Mouse (Mus musculus): Measurements from ENCODE around the gene Trak1. TPM values are rescaled to one million over a fixed set of nuclear protein-coding genes. Genes with fewer than 3 reads are reported as not detected.

The Trak1 gene
- polyA plus RNA-seq, 1 experiment from 2014 or later, result 20.8 TPM

- DNase-seq (no peak), ATAC-seq (ENCODE audit: insufficient read depth) (no peak)
- H3K27me3 ChIP-seq (ENCODE audit: insufficient read depth, low read length), result no peaks in the 10 kb centered on the region
- TF ChIP-seq CTCF (IDR thresholded peaks at IDR 0.05; ENCODE audit: low read depth), result no peak
- H3K4me3 ChIP-seq (ENCODE audit: low read depth, low read length), result no peak overlapping the region
- no peaks in the 10 kb centered on the region for H3K36me3 ChIP-seq (ENCODE audit: insufficient read depth)
- no peak overlapping the region for H3K4me2 ChIP-seq
- H3K9me3 ChIP-seq (ENCODE audit: low read depth, low read length), result no peaks in the 10 kb centered on the region
- 81% methylated on average over 12 of the region's 12 CpGs for WGBS
- no peak overlapping the region for H3K27ac ChIP-seq (ENCODE audit: low read depth)
- no peak overlapping the region for H3K9ac ChIP-seq
- H3K4me1 ChIP-seq (ENCODE audit: insufficient read depth), result no peaks in the 10 kb centered on the region
These were observed 116.9 kb downstream of the Trak1 start for GRCm38 (mm10) chr9:121414237-121414636.

GRCm38 (mm10) chr9:121415626-121416241, 118.4 kb downstream of the Trak1 start:
- H3K9ac ChIP-seq, result no peak overlapping the region
- TF ChIP-seq CTCF (IDR thresholded peaks at IDR 0.05; ENCODE audit: low read depth), result no peak
- DNase-seq (peak; percentile 75), ATAC-seq (ENCODE audit: insufficient read depth) (peak; percentile 97)
- no peaks in the 10 kb centered on the region for H3K27me3 ChIP-seq (ENCODE audit: insufficient read depth, low read length)
- peak overlapping the region; percentile 15; the same call in 1 of the 2 replicates for H3K4me3 ChIP-seq (ENCODE audit: low read depth, low read length)
- H3K4me2 ChIP-seq, result peak overlapping the region; percentile 44
- H3K36me3 ChIP-seq (ENCODE audit: insufficient read depth), result no peaks in the 10 kb centered on the region
- H3K4me1 ChIP-seq (ENCODE audit: insufficient read depth), result no peaks in the 10 kb centered on the region
- no peaks in the 10 kb centered on the region for H3K9me3 ChIP-seq (ENCODE audit: low read depth, low read length)
- peak overlapping the region; percentile 36 for H3K27ac ChIP-seq (ENCODE audit: low read depth)
- WGBS, result 61% methylated on average over 19 of the region's 19 CpGs

GRCm38 (mm10) chr9:121416460-121416859, 119.2 kb downstream of the Trak1 start:
- Histone ChIP-seq H3K9me3 (ENCODE audit: low read depth, low read length) (no peaks in the 10 kb centered on the region), H3K27ac (ENCODE audit: low read depth) (no peak overlapping the region), H3K27me3 (ENCODE audit: insufficient read depth, low read length) (no peaks in the 10 kb centered on the region), H3K36me3 (ENCODE audit: insufficient read depth) (no peaks in the 10 kb centered on the region), H3K4me1 (ENCODE audit: insufficient read depth) (peaks cover 3% of the 10 kb centered on the region; the same call in 1 of the 2 replicates), H3K4me2 (peak overlapping the region; percentile 44), H3K4me3 (ENCODE audit: low read depth, low read length) (peak overlapping the region; percentile 15; the same call in 1 of the 2 replicates), H3K9ac (no peak overlapping the region)
- TF ChIP-seq CTCF (IDR thresholded peaks at IDR 0.05; ENCODE audit: low read depth), result no peak
- 88% methylated on average over 5 of the region's 5 CpGs for WGBS
- DNase-seq (no peak), ATAC-seq (ENCODE audit: insufficient read depth) (no peak)

- no peak for TF ChIP-seq CTCF (IDR thresholded peaks at IDR 0.05; ENCODE audit: low read depth)
- DNase-seq (no peak), ATAC-seq (ENCODE audit: insufficient read depth) (no peak)
- Histone ChIP-seq H3K9me3 (ENCODE audit: low read depth, low read length) (no peaks in the 10 kb centered on the region), H3K4me2 (no peak overlapping the region), H3K27ac (ENCODE audit: low read depth) (peak overlapping the region; percentile 24; the same call in 1 of the 2 replicates), H3K4me1 (ENCODE audit: insufficient read depth) (peaks cover 6% of the 10 kb centered on the region; the same call in 1 of the 2 replicates), H3K27me3 (ENCODE audit: insufficient read depth, low read length) (no peaks in the 10 kb centered on the region), H3K9ac (no peak overlapping the region), H3K36me3 (ENCODE audit: insufficient read depth) (no peaks in the 10 kb centered on the region), H3K4me3 (ENCODE audit: low read depth, low read length) (no peak overlapping the region)
- 63% methylated on average over 7 of the region's 7 CpGs for WGBS
These were observed 119.8 kb downstream of the Trak1 start for GRCm38 (mm10) chr9:121416872-121417637.

GRCm38 (mm10) chr9:121419011-121419410, 121.7 kb downstream of the Trak1 start:
- Histone ChIP-seq H3K4me1 (ENCODE audit: insufficient read depth) (peaks cover 6% of the 10 kb centered on the region; the same call in 1 of the 2 replicates), H3K27ac (ENCODE audit: low read depth) (no peak overlapping the region), H3K27me3 (ENCODE audit: insufficient read depth, low read length) (no peaks in the 10 kb centered on the region), H3K4me3 (ENCODE audit: low read depth, low read length) (no peak overlapping the region), H3K36me3 (ENCODE audit: insufficient read depth) (no peaks in the 10 kb centered on the region), H3K9me3 (ENCODE audit: low read depth, low read length) (no peaks in the 10 kb centered on the region), H3K9ac (no peak overlapping the region), H3K4me2 (no peak overlapping the region)
- WGBS, result 84% methylated on average over 3 of the region's 3 CpGs
- no peak for TF ChIP-seq CTCF (IDR thresholded peaks at IDR 0.05; ENCODE audit: low read depth)
- ATAC-seq (ENCODE audit: insufficient read depth), result no peak
- DNase-seq, result no peak

GRCm38 (mm10) chr9:121419573-121419972, 122.3 kb downstream of the Trak1 start:
- WGBS, result 59% methylated on average over 7 of the region's 7 CpGs
- H3K9ac ChIP-seq, result no peak overlapping the region
- no peak for ATAC-seq (ENCODE audit: insufficient read depth)
- TF ChIP-seq CTCF (IDR thresholded peaks at IDR 0.05; ENCODE audit: low read depth), result no peak
- H3K27ac ChIP-seq (ENCODE audit: low read depth), result no peak overlapping the region
- no peak overlapping the region for H3K4me2 ChIP-seq
- H3K36me3 ChIP-seq (ENCODE audit: insufficient read depth), result no peaks in the 10 kb centered on the region
- H3K4me3 ChIP-seq (ENCODE audit: low read depth, low read length), result no peak overlapping the region
- no peak for DNase-seq
- H3K4me1 ChIP-seq (ENCODE audit: insufficient read depth), result peaks cover 6% of the 10 kb centered on the region; the same call in 1 of the 2 replicates
- no peaks in the 10 kb centered on the region for H3K9me3 ChIP-seq (ENCODE audit: low read depth, low read length)
- H3K27me3 ChIP-seq (ENCODE audit: insufficient read depth, low read length), result no peaks in the 10 kb centered on the region

- no peak overlapping the region for H3K4me2 ChIP-seq
- ATAC-seq (ENCODE audit: insufficient read depth) (no peak), DNase-seq (no peak)
- H3K4me1 ChIP-seq (ENCODE audit: insufficient read depth), result peaks cover 6% of the 10 kb centered on the region; the same call in 1 of the 2 replicates
- no peak for TF ChIP-seq CTCF (IDR thresholded peaks at IDR 0.05; ENCODE audit: low read depth)
- H3K27ac ChIP-seq (ENCODE audit: low read depth), result no peak overlapping the region
- WGBS, result 76% methylated on average over 6 of the region's 6 CpGs
- no peak overlapping the region for H3K9ac ChIP-seq
- no peak overlapping the region for H3K4me3 ChIP-seq (ENCODE audit: low read depth, low read length)
- no peaks in the 10 kb centered on the region for H3K27me3 ChIP-seq (ENCODE audit: insufficient read depth, low read length)
- H3K36me3 ChIP-seq (ENCODE audit: insufficient read depth), result no peaks in the 10 kb centered on the region
- no peaks in the 10 kb centered on the region for H3K9me3 ChIP-seq (ENCODE audit: low read depth, low read length)
These were observed 123.5 kb downstream of the Trak1 start for GRCm38 (mm10) chr9:121420817-121421216.

All from lung, embryonic 14.5 days (tissue).